12 mouse cellular contexts compared by ENCODE assay signal in genomic region chr19:8987816-8988215, GRCm38 (mm10). TPM values are rescaled to one million over a fixed set of nuclear protein-coding genes. Genes with fewer than 3 reads are reported as not detected.
DNase-seq lines count a peak whose midpoint lies in the region; ATAC-seq and TF ChIP-seq lines count a peak whose summit lies in the region.
"Had no signal": no experiment of that assay in that cellular context is flagged by ENCODE, and none has a peak within 500 bp of the region (broad histone marks: within the 10 kb centered on the region; RNA-seq: fewer than 3 reads in every experiment).

No protein-coding gene starts in this region.

- no peak for TF ChIP-seq CTCF in E14TG2a.4 (conservative IDR thresholded peaks at IDR 0.05; ENCODE audit: low read length)

- WGBS in limb, embryonic 11.5 days = 57% methylated on average over 2 of the region's 2 CpGs
- WGBS in midbrain, embryonic 13.5 days = 63% methylated on average over 2 of the region's 2 CpGs
- WGBS in forebrain, embryonic 10.5 days = 43% methylated on average over 2 of the region's 2 CpGs

- H3K9me3 ChIP-seq in E14TG2a.4 (ENCODE audit: low read length) = no peaks in the 10 kb centered on the region
- no peaks in the 10 kb centered on the region for H3K9me3 ChIP-seq in limb, embryonic 11.5 days (ENCODE audit: control insufficient read depth, low read length)
- no peaks in the 10 kb centered on the region for H3K9me3 ChIP-seq in midbrain, embryonic 13.5 days
- no peaks in the 10 kb centered on the region for H3K9me3 ChIP-seq in forebrain, embryonic 10.5 days
- H3K9me3 ChIP-seq: hindbrain, embryonic 15.5 days had no signal

- peak; percentile 38 for DNase-seq in adrenal gland, postnatal 14 days
- no peak for DNase-seq in adrenal gland, postnatal 36 days
- peak; percentile 85 for DNase-seq in gastrocnemius, postnatal 25 days
- DNase-seq in limb, embryonic 11.5 days (ENCODE audit: low spot score) = no peak
- DNase-seq in forebrain, embryonic 10.5 days (ENCODE audit: extremely low spot score, low spot score) = no peak
- DNase-seq: left cerebral cortex, postnatal 4 days; thymus, postnatal 36 days had no signal

- no peaks in the 10 kb centered on the region; the same call in 1 of the 2 replicates for H3K36me3 ChIP-seq in E14TG2a.4 (ENCODE audit: insufficient read depth, low read length)
- no peaks in the 10 kb centered on the region for H3K36me3 ChIP-seq in limb, embryonic 11.5 days (ENCODE audit: control insufficient read depth, insufficient read depth, low read length)
- H3K36me3 ChIP-seq in midbrain, embryonic 13.5 days = no peaks in the 10 kb centered on the region
- no peaks in the 10 kb centered on the region; the same call in 1 of the 2 replicates for H3K36me3 ChIP-seq in forebrain, embryonic 10.5 days (replicated peaks)
- H3K36me3 ChIP-seq: hindbrain, embryonic 15.5 days had no signal

- H3K4me1 ChIP-seq in E14TG2a.4 (replicated peaks; ENCODE audit: low read depth, low read length) = peaks cover 66% of the 10 kb centered on the region
- H3K4me1 ChIP-seq in limb, embryonic 11.5 days (ENCODE audit: control insufficient read depth, insufficient read depth, low read length) = peaks cover 29% of the 10 kb centered on the region
- H3K4me1 ChIP-seq in midbrain, embryonic 13.5 days (replicated peaks) = peaks cover 54% of the 10 kb centered on the region
- H3K4me1 ChIP-seq in forebrain, embryonic 10.5 days = peaks cover 77% of the 10 kb centered on the region

- no peak overlapping the region; the same call in 1 of the 2 replicates for H3K27ac ChIP-seq in limb, embryonic 11.5 days (replicated peaks; ENCODE audit: low read depth, low read length)
- H3K27ac ChIP-seq in midbrain, embryonic 13.5 days = no peak overlapping the region
- H3K27ac ChIP-seq in forebrain, embryonic 10.5 days = no peak overlapping the region
- H3K27ac ChIP-seq: hindbrain, embryonic 15.5 days had no signal

- peak overlapping the region; percentile 87 for H3K4me3 ChIP-seq in E14TG2a.4 (replicated peaks; ENCODE audit: low read length)
- no peak overlapping the region for H3K4me3 ChIP-seq in limb, embryonic 11.5 days (ENCODE audit: low read depth, low read length)
- no peak overlapping the region for H3K4me3 ChIP-seq in midbrain, embryonic 13.5 days (replicated peaks)
- H3K4me3 ChIP-seq in forebrain, embryonic 10.5 days = no peak overlapping the region
- H3K4me3 ChIP-seq: hindbrain, embryonic 15.5 days had no signal

- 0 out of 2 replicates have a peak overlapping the region, but pooled peaks have one; percentile 15 for H3K4me2 ChIP-seq in limb, embryonic 11.5 days (ENCODE audit: low read depth, severe bottlenecking)
- no peak overlapping the region for H3K4me2 ChIP-seq in midbrain, embryonic 13.5 days (replicated peaks)

- no peak for ATAC-seq in limb, embryonic 11.5 days (ENCODE audit: insufficient number of reproducible peaks, low FRiP score, low TSS enrichment, low read depth)
- no peak for ATAC-seq in midbrain, embryonic 13.5 days
- no peak for ATAC-seq in megakaryocyte progenitor cell, adult 5-6 weeks (replicated peaks; ENCODE audit: poor library complexity)
- ATAC-seq: forebrain, embryonic 14.5 days had no signal

- no peak overlapping the region for H3K9ac ChIP-seq in limb, embryonic 11.5 days (ENCODE audit: low read length)
- no peak overlapping the region for H3K9ac ChIP-seq in midbrain, embryonic 13.5 days (replicated peaks)
- H3K9ac ChIP-seq: hindbrain, embryonic 15.5 days had no signal

- peaks cover 21% of the 10 kb centered on the region for H3K27me3 ChIP-seq in E14TG2a.4 (ENCODE audit: insufficient read depth, low read length)
- H3K27me3 ChIP-seq in limb, embryonic 11.5 days (ENCODE audit: control insufficient read depth, insufficient read depth, low read length) = 0 out of 2 replicates have a peak, but pooled peaks cover 6% of the 10 kb centered on the region
- peaks cover 57% of the 10 kb centered on the region for H3K27me3 ChIP-seq in midbrain, embryonic 13.5 days
- peaks cover 62% of the 10 kb centered on the region for H3K27me3 ChIP-seq in forebrain, embryonic 10.5 days (ENCODE audit: poor library complexity, severe bottlenecking)

RNA-seq across cellular contexts. Expression of gene Ahnak, which starts 1.3 kb away (rescaled TPM):
- total RNA-seq in adrenal gland, postnatal 14 days (2021) = 157 and 186 TPM in 2 replicates
- total RNA-seq in adrenal gland, postnatal 36 days (2021) = 100 to 1,000 TPM; 114 to 197 TPM
- total RNA-seq in gastrocnemius, postnatal 25 days (2021) = 100 to 1,000 TPM; 183 to 204 TPM
- polyA plus RNA-seq in limb, embryonic 11.5 days (2014; fragmentation: Nextera tagmentation; extraction: Ambion mirVana) = 7.7 and 8.9 TPM in 2 replicates
- 3.7 and 4.9 TPM in 2 replicates for polyA plus RNA-seq in midbrain, embryonic 13.5 days (2015; fragmentation: Nextera tagmentation; extraction: Ambion mirVana)
- 6.5 and 10.6 TPM in 2 replicates for total RNA-seq in megakaryocyte progenitor cell, adult 5-6 weeks (2015)
- total RNA-seq in megakaryocyte progenitor cell, adult 5-6 weeks (2017) = 11.7 and 17.2 TPM in 2 replicates
- polyA plus RNA-seq in forebrain, embryonic 10.5 days (2016; fragmentation: Nextera tagmentation; extraction: Ambion mirVana) = 6.5 and 7.1 TPM in 2 replicates

RNA-seq across cellular contexts. Expression of gene Eef1g, which starts 21.0 kb away (rescaled TPM):
- 355 and 413 TPM in 2 replicates for total RNA-seq in adrenal gland, postnatal 14 days (2021)
- 100 to 1,000 TPM; 331 to 363 TPM for total RNA-seq in adrenal gland, postnatal 36 days (2021)
- 100 to 1,000 TPM; 464 to 492 TPM for total RNA-seq in gastrocnemius, postnatal 25 days (2021)
- polyA plus RNA-seq in limb, embryonic 11.5 days (2014; fragmentation: Nextera tagmentation; extraction: Ambion mirVana) = 567 and 588 TPM in 2 replicates
- 334 and 335 TPM in 2 replicates for polyA plus RNA-seq in midbrain, embryonic 13.5 days (2015; fragmentation: Nextera tagmentation; extraction: Ambion mirVana)
- total RNA-seq in megakaryocyte progenitor cell, adult 5-6 weeks (2015) = 1,162 and 1,182 TPM in 2 replicates
- total RNA-seq in megakaryocyte progenitor cell, adult 5-6 weeks (2017) = 754 and 796 TPM in 2 replicates
- 559 and 563 TPM in 2 replicates for polyA plus RNA-seq in forebrain, embryonic 10.5 days (2016; fragmentation: Nextera tagmentation; extraction: Ambion mirVana)

RNA-seq across cellular contexts. Expression of gene Tut1, which starts 34.2 kb away (rescaled TPM):
- 20.2 and 21.7 TPM in 2 replicates for total RNA-seq in adrenal gland, postnatal 14 days (2021)
- total RNA-seq in adrenal gland, postnatal 36 days (2021) = 10 to 100 TPM; 20.7 to 24.4 TPM
- total RNA-seq in gastrocnemius, postnatal 25 days (2021) = 1 to 10 TPM; 5.7 to 7.2 TPM
- 33.2 and 35.2 TPM in 2 replicates for polyA plus RNA-seq in limb, embryonic 11.5 days (2014; fragmentation: Nextera tagmentation; extraction: Ambion mirVana)
- 32.4 and 32.6 TPM in 2 replicates for polyA plus RNA-seq in midbrain, embryonic 13.5 days (2015; fragmentation: Nextera tagmentation; extraction: Ambion mirVana)
- total RNA-seq in megakaryocyte progenitor cell, adult 5-6 weeks (2015) = 6.2 and 8.7 TPM in 2 replicates
- total RNA-seq in megakaryocyte progenitor cell, adult 5-6 weeks (2017) = 19.9 and 23.8 TPM in 2 replicates
- 40.2 and 49.1 TPM in 2 replicates for polyA plus RNA-seq in forebrain, embryonic 10.5 days (2016; fragmentation: Nextera tagmentation; extraction: Ambion mirVana)

RNA-seq across cellular contexts. Expression of gene Mta2, which starts 46.1 kb away (rescaled TPM):
- 93.1 and 105 TPM in 2 replicates for total RNA-seq in adrenal gland, postnatal 14 days (2021)
- total RNA-seq in adrenal gland, postnatal 36 days (2021) = 10 to 100 TPM; 88.0 to 88.6 TPM
- 10 to 100 TPM; 19.5 to 21.9 TPM for total RNA-seq in gastrocnemius, postnatal 25 days (2021)
- 58.5 and 62.0 TPM in 2 replicates for polyA plus RNA-seq in limb, embryonic 11.5 days (2014; fragmentation: Nextera tagmentation; extraction: Ambion mirVana)
- 149 and 153 TPM in 2 replicates for polyA plus RNA-seq in midbrain, embryonic 13.5 days (2015; fragmentation: Nextera tagmentation; extraction: Ambion mirVana)
- total RNA-seq in megakaryocyte progenitor cell, adult 5-6 weeks (2015) = 57.9 and 63.7 TPM in 2 replicates
- 124 and 138 TPM in 2 replicates for total RNA-seq in megakaryocyte progenitor cell, adult 5-6 weeks (2017)
- 202 and 206 TPM in 2 replicates for polyA plus RNA-seq in forebrain, embryonic 10.5 days (2016; fragmentation: Nextera tagmentation; extraction: Ambion mirVana)

RNA-seq across cellular contexts. Expression of gene Eml3, which starts 58.5 kb away (rescaled TPM):
- total RNA-seq in adrenal gland, postnatal 14 days (2021) = 45.4 and 49.5 TPM in 2 replicates
- total RNA-seq in adrenal gland, postnatal 36 days (2021) = 10 to 100 TPM; 46.9 to 59.1 TPM
- 1 to 10 TPM; 6.0 to 7.2 TPM for total RNA-seq in gastrocnemius, postnatal 25 days (2021)
- 17.9 and 18.0 TPM in 2 replicates for polyA plus RNA-seq in limb, embryonic 11.5 days (2014; fragmentation: Nextera tagmentation; extraction: Ambion mirVana)
- 8.7 and 9.2 TPM in 2 replicates for polyA plus RNA-seq in midbrain, embryonic 13.5 days (2015; fragmentation: Nextera tagmentation; extraction: Ambion mirVana)
- total RNA-seq in megakaryocyte progenitor cell, adult 5-6 weeks (2015) = 12.0 and 14.9 TPM in 2 replicates
- 20.1 and 36.0 TPM in 2 replicates for total RNA-seq in megakaryocyte progenitor cell, adult 5-6 weeks (2017)
- polyA plus RNA-seq in forebrain, embryonic 10.5 days (2016; fragmentation: Nextera tagmentation; extraction: Ambion mirVana) = 24.0 and 25.7 TPM in 2 replicates

Comparison
In these comparisons a context has a peak if more than half of its experiments do, and no peak if none do; other contexts are left out.
1. DNase-seq: peak in adrenal gland, postnatal 14 days (single experiment) and gastrocnemius, postnatal 25 days (single experiment); none in adrenal gland, postnatal 36 days (0 of 2), limb, embryonic 11.5 days (single experiment) and forebrain, embryonic 10.5 days (single experiment).